Mouse (Mus musculus): ENCODE measurements around the gene Dennd4a. TPM values are rescaled to one million over a fixed set of nuclear protein-coding genes. Genes with fewer than 3 reads are reported as not detected.

The Dennd4a gene
- polyA plus RNA-seq, 2 experiments, result 8.7 to 9.7 TPM

- Histone ChIP-seq H3K27ac (replicated peaks; ENCODE audit: low read depth, low read length) (no peak overlapping the region), H3K9ac (ENCODE audit: low read depth, low read length, severe bottlenecking) (no peak overlapping the region), H3K4me1 (ENCODE audit: control insufficient read depth, insufficient read depth, low read length) (no peaks in the 10 kb centered on the region), H3K4me3 (replicated peaks; ENCODE audit: low read length) (no peak overlapping the region), H3K27me3 (ENCODE audit: control insufficient read depth, insufficient read depth, low read length) (no peaks in the 10 kb centered on the region), H3K4me2 (replicated peaks; ENCODE audit: low read depth, low read length, severe bottlenecking) (no peak overlapping the region), H3K9me3 (ENCODE audit: control insufficient read depth, low read length) (no peaks in the 10 kb centered on the region), H3K36me3 (ENCODE audit: control insufficient read depth, insufficient read depth, low read length) (peaks cover 27% of the 10 kb centered on the region)
- DNase-seq (ENCODE audit: low spot score), result no peak
- 88% methylated on average over 3 of the region's 3 CpGs for WGBS
- TF ChIP-seq POLR2A (IDR thresholded peaks at IDR 0.05; ENCODE audit: borderline replicate concordance, extremely low read depth, insufficient read depth, insufficient read length), result no peak
- no peak for ATAC-seq (ENCODE audit: low FRiP score, low read depth)
Measured at GRCm38 (mm10) chr9:64907441-64907840, 96.3 kb downstream of the Dennd4a start.

GRCm38 (mm10) chr9:64913406-64913805 lies 102.3 kb downstream of the Dennd4a start:
- DNase-seq (ENCODE audit: low spot score) (no peak), ATAC-seq (ENCODE audit: low FRiP score, low read depth) (no peak)
- Histone ChIP-seq H3K27ac (replicated peaks; ENCODE audit: low read depth, low read length) (no peak overlapping the region), H3K9ac (ENCODE audit: low read depth, low read length, severe bottlenecking) (no peak overlapping the region), H3K9me3 (ENCODE audit: control insufficient read depth, low read length) (no peaks in the 10 kb centered on the region), H3K4me3 (replicated peaks; ENCODE audit: low read length) (no peak overlapping the region), H3K4me2 (replicated peaks; ENCODE audit: low read depth, low read length, severe bottlenecking) (no peak overlapping the region), H3K27me3 (ENCODE audit: control insufficient read depth, insufficient read depth, low read length) (no peaks in the 10 kb centered on the region), H3K36me3 (ENCODE audit: control insufficient read depth, insufficient read depth, low read length) (peaks cover 17% of the 10 kb centered on the region), H3K4me1 (ENCODE audit: control insufficient read depth, insufficient read depth, low read length) (no peaks in the 10 kb centered on the region)
- no peak for TF ChIP-seq POLR2A (IDR thresholded peaks at IDR 0.05; ENCODE audit: borderline replicate concordance, extremely low read depth, insufficient read depth, insufficient read length)
- WGBS, result 93% methylated on average over 4 of the region's 4 CpGs

GRCm38 (mm10) chr9:64913973-64914372 lies 102.8 kb downstream of the Dennd4a start:
- Histone ChIP-seq H3K27me3 (ENCODE audit: control insufficient read depth, insufficient read depth, low read length) (no peaks in the 10 kb centered on the region), H3K4me3 (replicated peaks; ENCODE audit: low read length) (no peak overlapping the region), H3K4me1 (ENCODE audit: control insufficient read depth, insufficient read depth, low read length) (no peaks in the 10 kb centered on the region), H3K9ac (ENCODE audit: low read depth, low read length, severe bottlenecking) (no peak overlapping the region), H3K9me3 (ENCODE audit: control insufficient read depth, low read length) (no peaks in the 10 kb centered on the region), H3K4me2 (replicated peaks; ENCODE audit: low read depth, low read length, severe bottlenecking) (no peak overlapping the region), H3K27ac (replicated peaks; ENCODE audit: low read depth, low read length) (no peak overlapping the region), H3K36me3 (ENCODE audit: control insufficient read depth, insufficient read depth, low read length) (peaks cover 17% of the 10 kb centered on the region)
- ATAC-seq (ENCODE audit: low FRiP score, low read depth), result no peak
- no peak for DNase-seq (ENCODE audit: low spot score)
- no peak for TF ChIP-seq POLR2A (IDR thresholded peaks at IDR 0.05; ENCODE audit: borderline replicate concordance, extremely low read depth, insufficient read depth, insufficient read length)
- 82% methylated on average over 2 of the region's 2 CpGs for WGBS

GRCm38 (mm10) chr9:64914629-64915028 lies 103.5 kb downstream of the Dennd4a start:
- TF ChIP-seq POLR2A (IDR thresholded peaks at IDR 0.05; ENCODE audit: borderline replicate concordance, extremely low read depth, insufficient read depth, insufficient read length), result no peak
- peaks cover 15% of the 10 kb centered on the region for H3K36me3 ChIP-seq (ENCODE audit: control insufficient read depth, insufficient read depth, low read length)
- H3K27me3 ChIP-seq (ENCODE audit: control insufficient read depth, insufficient read depth, low read length), result no peaks in the 10 kb centered on the region
- no peak overlapping the region for H3K4me3 ChIP-seq (replicated peaks; ENCODE audit: low read length)
- no peaks in the 10 kb centered on the region for H3K9me3 ChIP-seq (ENCODE audit: control insufficient read depth, low read length)
- WGBS, result 82% methylated on average over 4 of the region's 4 CpGs
- no peak for DNase-seq (ENCODE audit: low spot score)
- H3K9ac ChIP-seq (ENCODE audit: low read depth, low read length, severe bottlenecking), result no peak overlapping the region
- ATAC-seq (ENCODE audit: low FRiP score, low read depth), result no peak
- no peak overlapping the region for H3K4me2 ChIP-seq (replicated peaks; ENCODE audit: low read depth, low read length, severe bottlenecking)
- H3K27ac ChIP-seq (replicated peaks; ENCODE audit: low read depth, low read length), result no peak overlapping the region
- H3K4me1 ChIP-seq (ENCODE audit: control insufficient read depth, insufficient read depth, low read length), result no peaks in the 10 kb centered on the region

- H3K9ac ChIP-seq (ENCODE audit: low read depth, low read length, severe bottlenecking), result 0 out of 2 replicates have a peak overlapping the region, but pooled peaks have one; percentile 4
- H3K27ac ChIP-seq (replicated peaks; ENCODE audit: low read depth, low read length), result no peak overlapping the region
- H3K36me3 ChIP-seq (ENCODE audit: control insufficient read depth, insufficient read depth, low read length), result peaks cover 4% of the 10 kb centered on the region
- H3K4me1 ChIP-seq (ENCODE audit: control insufficient read depth, insufficient read depth, low read length), result no peaks in the 10 kb centered on the region
- no peaks in the 10 kb centered on the region for H3K9me3 ChIP-seq (ENCODE audit: control insufficient read depth, low read length)
- TF ChIP-seq POLR2A (IDR thresholded peaks at IDR 0.05; ENCODE audit: borderline replicate concordance, extremely low read depth, insufficient read depth, insufficient read length), result 0 out of 2 replicates have a peak, but pooled peaks have one; percentile 18
- H3K27me3 ChIP-seq (ENCODE audit: control insufficient read depth, insufficient read depth, low read length), result no peaks in the 10 kb centered on the region
- peak; percentile 65 for DNase-seq (ENCODE audit: low spot score)
- H3K4me3 ChIP-seq (replicated peaks; ENCODE audit: low read length), result peak overlapping the region; percentile 29
- WGBS, result 34% methylated on average over 16 of the region's 16 CpGs
- ATAC-seq (ENCODE audit: low FRiP score, low read depth), result no peak
- peak overlapping the region; percentile 41 for H3K4me2 ChIP-seq (replicated peaks; ENCODE audit: low read depth, low read length, severe bottlenecking)
Measured at GRCm38 (mm10) chr9:64918560-64918959, 107.4 kb downstream of the Dennd4a start.

GRCm38 (mm10) chr9:64925771-64926170 lies 114.6 kb downstream of the Dennd4a start:
- no peak for DNase-seq (ENCODE audit: low spot score)
- WGBS, result 77% methylated on average over 5 of the region's 5 CpGs
- H3K36me3 ChIP-seq (ENCODE audit: control insufficient read depth, insufficient read depth, low read length), result peaks cover 2% of the 10 kb centered on the region; the same call in 1 of the 2 replicates
- no peaks in the 10 kb centered on the region for H3K9me3 ChIP-seq (ENCODE audit: control insufficient read depth, low read length)
- no peak overlapping the region for H3K27ac ChIP-seq (replicated peaks; ENCODE audit: low read depth, low read length)
- H3K27me3 ChIP-seq (ENCODE audit: control insufficient read depth, insufficient read depth, low read length), result no peaks in the 10 kb centered on the region
- H3K4me3 ChIP-seq (replicated peaks; ENCODE audit: low read length), result no peak overlapping the region
- no peak for ATAC-seq (ENCODE audit: low FRiP score, low read depth)
- H3K4me1 ChIP-seq (ENCODE audit: control insufficient read depth, insufficient read depth, low read length), result peaks cover 7% of the 10 kb centered on the region; the same call in 1 of the 2 replicates
- no peak overlapping the region for H3K4me2 ChIP-seq (replicated peaks; ENCODE audit: low read depth, low read length, severe bottlenecking)
- no peak overlapping the region for H3K9ac ChIP-seq (ENCODE audit: low read depth, low read length, severe bottlenecking)
- TF ChIP-seq POLR2A (IDR thresholded peaks at IDR 0.05; ENCODE audit: borderline replicate concordance, extremely low read depth, insufficient read depth, insufficient read length), result no peak

Measured in limb, embryonic 14.5 days (tissue).